Mouse (Mus musculus) kidney, adult 11 months (tissue): ENCODE measurements around the gene B230118H07Rik.

Experiments
- DNase-seq: peaks from one replicate; pipeline ENCODE4 v3.0.0; 2022

B230118H07Rik gene

GRCm38 (mm10) chr2:101638979-101639839 is 10.1 kb downstream of the B230118H07Rik start:
- no peak for DNase-seq

- DNase-seq: peak; percentile 95
Observed at GRCm38 (mm10) chr2:101628297-101629236, 20.8 kb downstream of the B230118H07Rik start.

- DNase-seq: no peak
Observed at GRCm38 (mm10) chr2:101627227-101627626, 22.1 kb downstream of the B230118H07Rik start.

- no peak for DNase-seq
Observed at GRCm38 (mm10) chr2:101624526-101624925, 24.8 kb downstream of the B230118H07Rik start, which contains the start of gene Rag2. Gene Rag2, plus strand, starts transcription at chr2:101624718.

GRCm38 (mm10) chr2:101624011-101624410 is 25.3 kb downstream of the B230118H07Rik start:
- no peak for DNase-seq

GRCm38 (mm10) chr2:101623042-101623441 is 26.3 kb downstream of the B230118H07Rik start:
- no peak for DNase-seq

- no peak for DNase-seq
Observed at GRCm38 (mm10) chr2:101621611-101622010, 27.7 kb downstream of the B230118H07Rik start.

- no peak for DNase-seq
Observed at GRCm38 (mm10) chr2:101620899-101621298, 28.4 kb downstream of the B230118H07Rik start.

GRCm38 (mm10) chr2:101618373-101618772 is 31.0 kb downstream of the B230118H07Rik start:
- DNase-seq: no peak

GRCm38 (mm10) chr2:101615464-101616305 is 33.6 kb downstream of the B230118H07Rik start:
- DNase-seq: no peak

- no peak for DNase-seq
Observed at GRCm38 (mm10) chr2:101610861-101611260, 38.5 kb downstream of the B230118H07Rik start.

GRCm38 (mm10) chr2:101608232-101608894 is 41.0 kb downstream of the B230118H07Rik start:
- DNase-seq: no peak

- DNase-seq: no peak
Observed at GRCm38 (mm10) chr2:101603099-101603498, 46.2 kb downstream of the B230118H07Rik start.

GRCm38 (mm10) chr2:101600703-101601102 is 48.6 kb downstream of the B230118H07Rik start:
- DNase-seq: peak; percentile 22

GRCm38 (mm10) chr2:101598190-101599181 is 50.8 kb downstream of the B230118H07Rik start:
- DNase-seq: no peak

GRCm38 (mm10) chr2:101597186-101597585 is 52.1 kb downstream of the B230118H07Rik start:
- no peak for DNase-seq

- no peak for DNase-seq
Observed at GRCm38 (mm10) chr2:101594681-101595080, 54.7 kb downstream of the B230118H07Rik start.

- no peak for DNase-seq
Observed at GRCm38 (mm10) chr2:101592886-101593285, 56.4 kb downstream of the B230118H07Rik start.

- DNase-seq: no peak
Observed at GRCm38 (mm10) chr2:101592023-101592841, 57.1 kb downstream of the B230118H07Rik start.

- DNase-seq: no peak
Observed at GRCm38 (mm10) chr2:101591356-101591755, 58.0 kb downstream of the B230118H07Rik start.
